Mouse (Mus musculus) kidney, postnatal 0 days (tissue): ENCODE measurements around the gene Serpina9. TPM values are rescaled to one million over a fixed set of nuclear protein-coding genes. Genes with fewer than 3 reads are reported as not detected.

Experiments used
- ATAC-seq: fragments of 200-750 bp; cut with Nextera tagmentation; replicated peaks from 2 replicates; pipeline ENCODE4 v1.8.0; 2017; ENCODE audit warnings: low read depth, moderate number of reproducible peaks, moderate TSS enrichment, moderate library complexity; ENCODE audit not compliant: low FRiP score
- DNase-seq: peaks from one replicate; pipeline ENCODE4 v3.0.0-alpha.2; 2016; ENCODE audit warnings: low spot score
- H3K27ac ChIP-seq: fragments of 300-500 bp; sonication (generic); 2 replicates; pipeline ENCODE4 v1.5.1; 2014; ENCODE audit warnings: mild to moderate bottlenecking
- H3K27me3 ChIP-seq: fragments of 300-500 bp; sonication (generic); 2 replicates; pipeline ENCODE4 v1.6.1; 2014; ENCODE audit warnings: low read length, mixed read lengths; ENCODE audit not compliant: insufficient read depth
- H3K36me3 ChIP-seq: fragments of 300-500 bp; sonication (generic); 2 replicates; pipeline ENCODE4 v1.6.1; 2014; ENCODE audit warnings: low read length, mixed read lengths; ENCODE audit not compliant: insufficient read depth
- H3K4me1 ChIP-seq: fragments of 300-500 bp; sonication (generic); replicated peaks from 2 replicates; pipeline ENCODE4 v1.6.1; 2014; ENCODE audit warnings: antibody characterized with exemption, low read length, mixed read lengths; ENCODE audit not compliant: insufficient read depth
- H3K4me2 ChIP-seq: fragments of 300-500 bp; sonication (generic); 2 replicates; pipeline ENCODE4 v1.6.1; 2014; ENCODE audit warnings: mild to moderate bottlenecking, low read length, moderate library complexity, mixed read lengths
- H3K4me3 ChIP-seq: fragments of 300-500 bp; sonication (generic); replicated peaks from 2 replicates; pipeline ENCODE4 v1.5.1; 2014; ENCODE audit warnings: low read depth, low read length
- H3K9ac ChIP-seq: fragments of 300-500 bp; sonication (generic); 2 replicates; pipeline ENCODE4 v1.6.1; 2014; ENCODE audit warnings: low read depth, low read length
- H3K9me3 ChIP-seq: fragments of 300-500 bp; sonication (generic); replicated peaks from 2 replicates; pipeline ENCODE4 v1.6.1; 2016; ENCODE audit warnings: low read length, inconsistent platforms, mixed read lengths
- CTCF ChIP-seq: IDR thresholded peaks from 2 replicates; pipeline ENCODE4 v1.5.1; 2016; ENCODE audit warnings: antibody characterized with exemption, low read depth, mild to moderate bottlenecking, moderate library complexity
- WGBS: fragments of 180-500 bp; shearing (Covaris S2); extraction: QIAGEN DNeasy Blood & Tissue Kit; methylation state at CpG from one replicate; pipeline ENCODE4 v1.1.7; 2014; 5-methylcytosine and 5-hydroxymethylcytosine counted together
- polyA plus RNA-seq: library from polyadenylated mRNA; unstranded; fragments of >200 nt; fragmentation: Nextera tagmentation; extraction: Ambion mirVana; gene quantifications from 2 replicates; pipeline ENCODE4 v1.2.1, GENCODE M21; 2015

Gene Serpina9
- 0.04 TPM in 1 of 2 replicates, not detected in the other for polyA plus RNA-seq

DNA sequence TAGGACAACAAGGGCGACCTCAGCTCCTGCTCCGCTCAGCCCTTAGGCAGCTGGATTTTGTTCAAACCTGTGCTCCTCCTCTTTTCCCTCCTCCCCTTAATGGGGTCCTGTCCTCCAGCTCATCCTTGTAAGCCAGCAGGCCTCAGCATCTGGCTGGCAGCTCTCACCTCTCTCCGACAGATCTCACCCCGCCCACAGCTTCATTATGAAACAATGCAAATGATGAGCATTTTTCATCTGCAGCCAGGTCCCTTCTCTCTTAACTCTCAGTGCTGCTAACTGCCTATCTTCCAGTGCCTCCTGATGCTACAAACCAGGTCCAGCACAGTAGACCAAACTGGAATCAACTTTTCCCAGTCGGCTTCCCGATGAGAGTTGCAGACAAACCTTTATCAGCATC lies at the start of gene Serpina9:
Serpina9 (minus strand) TSS at position 136 of the 400 bp plus-strand sequence.
- ATAC-seq, result no peak
- TF ChIP-seq CTCF, result no peak
- Histone ChIP-seq H3K4me2 (no peak within 1 kb of the TSS), H3K4me1 (no peaks in the 10 kb centered on the region), H3K9ac (no peak within 1 kb of the TSS), H3K9me3 (0 out of 2 replicates have a peak, but pooled peaks cover 3% of the 10 kb centered on the region), H3K27ac (no peak within 1 kb of the TSS), H3K27me3 (no peaks in the 10 kb centered on the region), H3K36me3 (no peaks in the 10 kb centered on the region), H3K4me3 (no peak within 1 kb of the TSS)
- no peak for DNase-seq
- WGBS, result 81% methylated on average over 6 of the region's 6 CpGs

DNA sequence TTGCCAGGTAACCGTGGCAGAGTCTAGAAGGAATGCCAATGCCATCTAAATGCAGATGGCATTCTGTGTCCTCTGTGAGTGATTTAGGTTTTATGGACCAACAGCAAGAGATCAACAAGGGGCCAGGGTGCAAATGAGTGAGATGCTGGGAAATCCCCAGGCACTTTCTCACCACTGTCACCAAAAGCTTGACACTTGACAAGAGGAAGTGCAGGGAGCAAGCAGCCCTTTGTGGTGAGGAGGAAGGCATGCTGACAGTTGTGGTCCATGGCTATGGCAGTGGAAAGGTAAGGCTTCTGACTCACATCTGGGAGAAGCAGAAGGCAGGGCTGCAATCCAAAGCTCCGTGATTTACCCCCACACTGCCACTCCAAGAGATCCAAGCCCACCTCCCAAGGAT lies 48.3 kb upstream of the Serpina9 start:
- Histone ChIP-seq H3K36me3 (no peaks in the 10 kb centered on the region), H3K27ac (no peak overlapping the region), H3K9me3 (no peaks in the 10 kb centered on the region), H3K4me1 (no peaks in the 10 kb centered on the region), H3K4me3 (no peak overlapping the region), H3K9ac (no peak overlapping the region), H3K4me2 (no peak overlapping the region), H3K27me3 (no peaks in the 10 kb centered on the region)
- no peak for TF ChIP-seq CTCF
- ATAC-seq (no peak), DNase-seq (no peak)
- 38% methylated on average over 2 of the region's 2 CpGs for WGBS

DNA sequence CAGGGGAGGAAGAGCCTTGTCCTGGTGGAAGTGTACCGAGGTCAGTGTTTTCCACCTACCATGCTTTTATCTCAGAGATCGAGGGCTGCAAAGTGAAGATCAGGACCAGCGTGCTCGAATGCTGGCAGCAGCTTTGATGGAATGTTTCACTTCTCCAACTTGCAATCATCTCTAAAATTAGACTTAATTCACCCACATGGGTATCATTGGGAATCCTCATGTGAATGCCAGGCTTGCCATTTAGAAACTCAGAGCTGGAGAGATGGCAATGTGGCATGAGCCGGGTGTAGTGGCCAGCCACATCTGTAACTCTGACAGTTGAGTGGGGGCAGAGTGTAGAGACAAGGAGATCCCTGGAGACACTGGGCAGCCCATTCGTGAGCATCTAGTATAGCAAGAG lies 46.6 kb upstream of the Serpina9 start:
- Histone ChIP-seq H3K4me2 (no peak overlapping the region), H3K36me3 (no peaks in the 10 kb centered on the region), H3K4me1 (no peaks in the 10 kb centered on the region), H3K4me3 (no peak overlapping the region), H3K27me3 (no peaks in the 10 kb centered on the region), H3K9ac (no peak overlapping the region), H3K27ac (no peak overlapping the region), H3K9me3 (no peaks in the 10 kb centered on the region)
- TF ChIP-seq CTCF, result no peak
- DNase-seq (no peak), ATAC-seq (no peak)
- 74% methylated on average over 6 of the region's 6 CpGs for WGBS

DNA sequence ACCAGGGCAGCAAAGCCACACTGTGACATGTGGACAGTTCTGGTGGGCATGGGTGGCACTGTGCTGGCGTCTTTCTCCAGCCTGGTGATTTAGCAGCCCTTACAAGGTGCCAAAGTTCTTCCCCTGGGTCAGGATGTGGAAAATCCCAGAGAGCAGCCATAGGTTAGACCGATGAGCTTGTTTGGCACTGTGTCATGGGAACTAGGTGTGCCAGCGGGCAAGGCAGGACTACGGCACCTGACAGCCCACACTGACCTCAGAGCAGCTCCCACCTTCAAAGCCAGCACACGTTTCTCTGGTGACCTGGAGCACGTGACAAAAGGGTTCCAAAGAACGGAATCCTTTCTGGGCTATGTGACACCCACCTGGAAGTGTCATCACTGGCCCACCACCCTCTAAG lies 44.0 kb upstream of the Serpina9 start:
- Histone ChIP-seq H3K27me3 (no peaks in the 10 kb centered on the region), H3K9me3 (no peaks in the 10 kb centered on the region), H3K4me2 (no peak overlapping the region), H3K4me3 (no peak overlapping the region), H3K9ac (no peak overlapping the region), H3K27ac (no peak overlapping the region), H3K4me1 (no peaks in the 10 kb centered on the region), H3K36me3 (no peaks in the 10 kb centered on the region)
- ATAC-seq (no peak), DNase-seq (no peak)
- TF ChIP-seq CTCF, result no peak
- WGBS, result 76% methylated on average over 7 of the region's 7 CpGs

DNA sequence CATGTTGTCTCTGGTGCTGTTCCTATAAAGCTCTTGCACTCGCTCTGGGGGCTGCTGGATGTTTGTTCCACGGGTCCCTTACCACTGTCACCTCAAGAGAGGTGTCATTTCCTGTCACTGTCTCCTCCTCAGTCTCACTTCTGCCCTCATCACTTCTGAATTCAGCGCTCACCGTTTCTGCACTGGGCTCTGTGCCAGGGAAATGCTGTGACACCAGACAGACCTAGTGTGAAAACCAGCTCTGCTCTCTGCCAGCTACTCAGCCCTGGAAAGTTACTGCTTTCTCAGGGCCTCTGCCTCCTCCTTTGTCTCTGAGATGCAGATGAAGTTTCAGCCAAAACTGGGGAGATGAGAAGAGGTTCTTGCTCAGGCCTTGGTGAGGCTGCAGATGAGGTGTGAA lies 43.5 kb upstream of the Serpina9 start:
- no peak for DNase-seq

DNA sequence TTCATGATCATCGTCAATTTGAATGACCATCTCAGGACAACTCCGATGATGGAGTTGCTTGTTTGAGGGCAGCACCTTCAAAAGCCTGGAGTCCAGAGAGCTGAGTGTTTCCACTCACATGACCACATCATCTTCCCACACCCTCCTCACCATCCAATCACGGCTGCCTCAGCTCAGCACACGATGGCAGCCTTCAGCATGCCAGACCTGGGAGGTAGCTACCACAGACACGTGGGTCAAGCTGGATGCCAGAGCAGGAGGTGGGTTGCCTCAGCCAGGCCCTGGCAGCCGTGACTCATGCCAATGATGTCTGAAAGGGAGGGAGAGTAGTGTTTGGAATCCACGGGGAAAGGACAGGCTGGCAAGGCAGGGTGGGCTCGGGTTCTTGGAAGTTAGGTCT lies 42.2 kb upstream of the Serpina9 start:
- WGBS, result 76% methylated on average over 8 of the region's 8 CpGs
- no peak overlapping the region for H3K27ac ChIP-seq
- no peaks in the 10 kb centered on the region for H3K27me3 ChIP-seq
- DNase-seq (no peak), ATAC-seq (no peak)
- H3K36me3 ChIP-seq, result no peaks in the 10 kb centered on the region
- H3K9me3 ChIP-seq, result no peaks in the 10 kb centered on the region
- no peak for TF ChIP-seq CTCF
- H3K4me1 ChIP-seq, result no peaks in the 10 kb centered on the region
- H3K4me3 ChIP-seq, result no peak overlapping the region
- H3K9ac ChIP-seq, result no peak overlapping the region
- H3K4me2 ChIP-seq, result no peak overlapping the region

More for the DNA sequence above, 43.5 kb upstream of the Serpina9 start:
- no peaks in the 10 kb centered on the region for H3K36me3 ChIP-seq
- no peak overlapping the region for H3K9ac ChIP-seq
- no peak overlapping the region for H3K4me2 ChIP-seq
- no peaks in the 10 kb centered on the region for H3K4me1 ChIP-seq
- H3K27ac ChIP-seq, result no peak overlapping the region
- no peaks in the 10 kb centered on the region for H3K27me3 ChIP-seq
- 13% methylated on average over 4 of the region's 4 CpGs for WGBS
- TF ChIP-seq CTCF, result no peak
- H3K9me3 ChIP-seq, result no peaks in the 10 kb centered on the region
- no peak for ATAC-seq
- H3K4me3 ChIP-seq, result no peak overlapping the region

DNA sequence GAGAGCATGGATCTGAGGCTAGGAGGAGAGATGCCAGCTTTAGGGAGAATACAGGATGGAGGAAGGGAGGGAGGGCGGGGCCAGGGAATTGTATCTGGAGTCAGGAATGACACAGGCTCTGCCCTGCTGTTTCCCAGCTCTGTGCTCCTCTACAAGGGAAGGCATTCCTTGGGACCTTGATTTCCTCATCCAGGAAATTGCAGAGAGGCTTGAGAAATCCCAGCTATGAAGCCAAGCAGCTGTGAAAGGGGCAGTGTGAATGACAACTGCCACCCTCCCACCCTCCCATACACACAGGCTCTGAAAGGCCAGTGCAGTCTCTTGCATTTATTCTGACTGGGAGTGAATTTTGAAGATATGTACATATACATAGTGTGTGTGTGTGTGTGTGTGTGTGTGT lies 40.4 kb upstream of the Serpina9 start:
- H3K27ac ChIP-seq, result no peak overlapping the region
- 40% methylated on average over 1 of the region's 1 CpGs for WGBS
- ATAC-seq (no peak), DNase-seq (peak; percentile 14)
- H3K27me3 ChIP-seq, result no peaks in the 10 kb centered on the region
- TF ChIP-seq CTCF, result no peak
- no peak overlapping the region for H3K4me3 ChIP-seq
- H3K9me3 ChIP-seq, result no peaks in the 10 kb centered on the region
- H3K36me3 ChIP-seq, result no peaks in the 10 kb centered on the region
- H3K4me1 ChIP-seq, result no peaks in the 10 kb centered on the region
- H3K9ac ChIP-seq, result no peak overlapping the region
- H3K4me2 ChIP-seq, result no peak overlapping the region
